Mouse (Mus musculus) neural tube, embryonic 13.5 days (tissue): ENCODE data around the gene Stra6l. TPM values are rescaled to one million over a fixed set of nuclear protein-coding genes. Genes with fewer than 3 reads are reported as not detected.

Source experiments
- ATAC-seq: fragments of 200-750 bp; cut with Nextera tagmentation; 2 replicates; pipeline ENCODE4 v1.8.0; 2017; ENCODE audit warnings: low read depth, mild to moderate bottlenecking, moderate TSS enrichment, moderate library complexity
- H3K27ac ChIP-seq: fragments of 300-500 bp; sonication (generic); replicated peaks from 2 replicates; pipeline ENCODE4 v1.5.1; 2015; ENCODE audit warnings: moderate library complexity, mild to moderate bottlenecking, inconsistent platforms
- H3K27me3 ChIP-seq: fragments of 300-500 bp; sonication (generic); 2 replicates; pipeline ENCODE4 v1.6.1; 2015; ENCODE audit warnings: mild to moderate bottlenecking, inconsistent platforms
- H3K36me3 ChIP-seq: fragments of 300-500 bp; sonication (generic); 2 replicates; pipeline ENCODE4 v1.6.1; 2015; ENCODE audit warnings: mild to moderate bottlenecking, inconsistent platforms
- H3K4me1 ChIP-seq: fragments of 300-500 bp; sonication (generic); replicated peaks from 2 replicates; pipeline ENCODE4 v1.6.1; 2015; ENCODE audit warnings: inconsistent platforms
- H3K4me2 ChIP-seq: fragments of 300-500 bp; sonication (generic); 2 replicates; pipeline ENCODE4 v1.6.1; 2015; ENCODE audit warnings: inconsistent platforms, mild to moderate bottlenecking, moderate library complexity
- H3K4me3 ChIP-seq: fragments of 300-500 bp; sonication (generic); 2 replicates; pipeline ENCODE4 v1.5.1; 2015; ENCODE audit warnings: mild to moderate bottlenecking, inconsistent platforms
- H3K9ac ChIP-seq: fragments of 300-500 bp; sonication (generic); 2 replicates; pipeline ENCODE4 v1.6.1; 2015; ENCODE audit warnings: moderate library complexity, mild to moderate bottlenecking, inconsistent platforms
- H3K9me3 ChIP-seq: fragments of 300-500 bp; sonication (generic); 2 replicates; pipeline ENCODE4 v1.6.1; 2016; ENCODE audit warnings: inconsistent platforms
- WGBS: fragments of 180-500 bp; shearing (Covaris S2); methylation state at CpG from one replicate; pipeline ENCODE4 v1.1.7; 2015; 5-methylcytosine and 5-hydroxymethylcytosine counted together
- polyA plus RNA-seq: library from polyadenylated mRNA; unstranded; fragments of >200 nt; fragmentation: Nextera tagmentation; extraction: Ambion mirVana; gene quantifications from 2 replicates; pipeline ENCODE4 v1.2.1, GENCODE M21; 2015

The Stra6l gene
- polyA plus RNA-seq, 1 experiment from 2014 or later = 4.5 TPM

- Histone ChIP-seq H3K9ac (no peak within 1 kb of the TSS), H3K27ac (no peak within 1 kb of the TSS), H3K36me3 (no peaks in the 10 kb centered on the region), H3K27me3 (no peaks in the 10 kb centered on the region), H3K9me3 (no peaks in the 10 kb centered on the region), H3K4me2 (peak within 1 kb of the TSS; percentile 34), H3K4me3 (no peak within 1 kb of the TSS), H3K4me1 (peaks cover 9% of the 10 kb centered on the region)
- WGBS = 10% methylated on average over 19 of the region's 19 CpGs
- no peak; the same call in 1 of the 2 replicates for ATAC-seq
Measured at GRCm38 (mm10) chr4:45890066-45890761, 41.8 kb downstream of the Stra6l start, which contains the start of gene Ccdc180. Gene Ccdc180 (plus strand): TSS chr4:45890303.

- Histone ChIP-seq H3K4me1 (0 out of 2 replicates have a peak, but pooled peaks cover 5% of the 10 kb centered on the region), H3K9ac (no peak overlapping the region), H3K27me3 (no peaks in the 10 kb centered on the region), H3K4me3 (no peak overlapping the region), H3K4me2 (no peak overlapping the region), H3K9me3 (no peaks in the 10 kb centered on the region), H3K27ac (no peak overlapping the region), H3K36me3 (no peaks in the 10 kb centered on the region)
- no peak for ATAC-seq
- WGBS = 12% methylated on average over 16 of the region's 16 CpGs
Measured at GRCm38 (mm10) chr4:45896425-45897081, 48.1 kb downstream of the Stra6l start.

GRCm38 (mm10) chr4:45898413-45898812 lies 49.9 kb downstream of the Stra6l start:
- H3K9ac ChIP-seq = no peak overlapping the region
- no peak overlapping the region for H3K27ac ChIP-seq
- H3K4me2 ChIP-seq = no peak overlapping the region
- 0 out of 2 replicates have a peak, but pooled peaks cover 5% of the 10 kb centered on the region for H3K4me1 ChIP-seq
- H3K4me3 ChIP-seq = no peak overlapping the region
- H3K27me3 ChIP-seq = no peaks in the 10 kb centered on the region
- H3K36me3 ChIP-seq = no peaks in the 10 kb centered on the region
- no peaks in the 10 kb centered on the region for H3K9me3 ChIP-seq
- WGBS = 68% methylated on average over 5 of the region's 5 CpGs
- ATAC-seq = no peak

GRCm38 (mm10) chr4:45909256-45909655 lies 60.8 kb downstream of the Stra6l start:
- H3K4me1 ChIP-seq = no peaks in the 10 kb centered on the region
- no peak overlapping the region for H3K4me2 ChIP-seq
- no peak for ATAC-seq
- 94% methylated on average over 13 of the region's 13 CpGs for WGBS
- no peaks in the 10 kb centered on the region for H3K9me3 ChIP-seq
- H3K27me3 ChIP-seq = no peaks in the 10 kb centered on the region
- no peak overlapping the region for H3K9ac ChIP-seq
- no peak overlapping the region for H3K27ac ChIP-seq
- no peaks in the 10 kb centered on the region for H3K36me3 ChIP-seq
- H3K4me3 ChIP-seq = no peak overlapping the region

- H3K4me3 ChIP-seq = no peak overlapping the region
- 83% methylated on average over 4 of the region's 4 CpGs for WGBS
- no peak overlapping the region for H3K9ac ChIP-seq
- no peaks in the 10 kb centered on the region for H3K9me3 ChIP-seq
- ATAC-seq = no peak
- no peak overlapping the region for H3K4me2 ChIP-seq
- H3K27me3 ChIP-seq = no peaks in the 10 kb centered on the region
- no peak overlapping the region for H3K27ac ChIP-seq
- no peaks in the 10 kb centered on the region for H3K4me1 ChIP-seq
- no peaks in the 10 kb centered on the region for H3K36me3 ChIP-seq
Measured at GRCm38 (mm10) chr4:45909924-45910323, 61.5 kb downstream of the Stra6l start.

DNA sequence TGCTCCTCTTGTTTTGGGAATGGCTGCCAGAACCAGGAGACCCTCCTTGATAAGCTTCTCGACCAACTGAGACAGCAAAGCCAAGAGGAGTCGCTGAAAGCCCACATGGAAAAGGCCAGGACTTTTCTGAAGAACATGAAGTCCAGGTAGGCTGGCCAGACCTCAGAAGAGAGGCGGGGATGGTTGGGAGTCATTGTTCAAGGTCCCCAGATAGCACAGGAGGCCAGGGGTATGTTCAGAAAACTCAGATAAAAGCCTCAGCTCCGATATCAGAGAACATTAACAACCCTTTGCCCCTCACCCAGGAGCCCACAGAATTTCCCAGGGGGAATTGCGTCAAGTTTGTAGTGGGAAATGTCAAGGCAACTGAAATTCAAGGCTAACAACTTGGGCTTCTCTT lies 62.8 kb downstream of the Stra6l start:
- 88% methylated on average over 5 of the region's 5 CpGs for WGBS
- Histone ChIP-seq H3K27ac (no peak overlapping the region), H3K4me3 (no peak overlapping the region), H3K36me3 (no peaks in the 10 kb centered on the region), H3K4me1 (no peaks in the 10 kb centered on the region), H3K9ac (no peak overlapping the region), H3K9me3 (no peaks in the 10 kb centered on the region), H3K4me2 (no peak overlapping the region), H3K27me3 (no peaks in the 10 kb centered on the region)
- no peak for ATAC-seq

- Histone ChIP-seq H3K4me2 (no peak overlapping the region), H3K4me3 (no peak overlapping the region), H3K9me3 (no peaks in the 10 kb centered on the region), H3K4me1 (0 out of 2 replicates have a peak, but pooled peaks cover under 1% of the 10 kb centered on the region), H3K27me3 (no peaks in the 10 kb centered on the region), H3K27ac (no peak overlapping the region), H3K9ac (no peak overlapping the region), H3K36me3 (no peaks in the 10 kb centered on the region)
- WGBS = 92% methylated on average over 4 of the region's 4 CpGs
- no peak for ATAC-seq
Measured at GRCm38 (mm10) chr4:45911876-45912275, 63.4 kb downstream of the Stra6l start.

DNA sequence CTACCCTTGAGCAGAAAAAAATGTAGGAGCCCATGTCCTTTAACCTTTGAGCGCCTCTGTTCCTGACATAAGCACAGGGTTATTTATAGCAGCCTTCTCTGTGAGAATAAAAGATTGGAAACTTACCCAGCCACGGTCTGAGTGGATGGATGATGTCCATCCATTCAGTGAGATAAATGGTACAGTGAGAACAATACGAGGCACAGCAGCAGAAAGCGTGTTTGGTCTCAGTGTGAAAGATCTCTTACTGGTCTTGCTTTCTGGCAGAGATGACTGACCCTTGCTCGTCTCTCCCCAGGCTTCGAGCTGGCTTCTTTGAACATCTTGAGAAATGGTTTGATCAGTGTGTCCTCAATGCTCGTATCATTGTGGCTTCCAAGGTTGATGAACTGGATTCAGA lies 68.6 kb downstream of the Stra6l start:
- Histone ChIP-seq H3K36me3 (no peaks in the 10 kb centered on the region), H3K27me3 (no peaks in the 10 kb centered on the region), H3K4me1 (0 out of 2 replicates have a peak, but pooled peaks cover 6% of the 10 kb centered on the region), H3K9ac (no peak overlapping the region), H3K9me3 (no peaks in the 10 kb centered on the region), H3K27ac (no peak overlapping the region), H3K4me3 (no peak overlapping the region), H3K4me2 (no peak overlapping the region)
- 27% methylated on average over 7 of the region's 7 CpGs for WGBS
- no peak for ATAC-seq

- Histone ChIP-seq H3K4me2 (no peak overlapping the region), H3K9ac (no peak overlapping the region), H3K4me1 (0 out of 2 replicates have a peak, but pooled peaks cover 6% of the 10 kb centered on the region), H3K27ac (no peak overlapping the region), H3K4me3 (no peak overlapping the region), H3K36me3 (no peaks in the 10 kb centered on the region), H3K9me3 (no peaks in the 10 kb centered on the region), H3K27me3 (no peaks in the 10 kb centered on the region)
- 81% methylated on average over 10 of the region's 10 CpGs for whole genome bisulfite sequencing
- ATAC-seq = no peak
Measured at GRCm38 (mm10) chr4:45921663-45922435, 73.4 kb downstream of the Stra6l start.

GRCm38 (mm10) chr4:45924011-45924410 lies 75.5 kb downstream of the Stra6l start:
- no peak for ATAC-seq
- WGBS = 88% methylated on average over 4 of the region's 4 CpGs
- Histone ChIP-seq H3K4me2 (no peak overlapping the region), H3K27me3 (no peaks in the 10 kb centered on the region), H3K9me3 (no peaks in the 10 kb centered on the region), H3K4me3 (no peak overlapping the region), H3K4me1 (no peaks in the 10 kb centered on the region), H3K36me3 (no peaks in the 10 kb centered on the region), H3K9ac (no peak overlapping the region), H3K27ac (no peak overlapping the region)

- no peak for ATAC-seq
- 53% methylated on average over 4 of the region's 4 CpGs for WGBS
- Histone ChIP-seq H3K9me3 (no peaks in the 10 kb centered on the region), H3K27ac (no peak overlapping the region), H3K4me3 (no peak overlapping the region), H3K36me3 (no peaks in the 10 kb centered on the region), H3K4me1 (no peaks in the 10 kb centered on the region), H3K27me3 (no peaks in the 10 kb centered on the region), H3K4me2 (no peak overlapping the region), H3K9ac (no peak overlapping the region)
Measured at GRCm38 (mm10) chr4:45928561-45928960, 80.1 kb downstream of the Stra6l start.
